Mouse (Mus musculus) spleen, adult 2 months (tissue): ENCODE data around the gene Sost.

ENCODE experiments used
- CTCF ChIP-seq: fragments of 200-500 bp; IDR thresholded peaks from 2 replicates; pipeline ENCODE4 v1.5.1; 2011; ENCODE audit warnings: mild to moderate bottlenecking, inconsistent platforms; ENCODE audit not compliant: insufficient read depth, insufficient read length, insufficient replicate concordance; ENCODE audit errors: extremely low read depth
- POLR2A ChIP-seq: fragments of 200-500 bp; IDR thresholded peaks from 2 replicates; pipeline ENCODE4 v1.6.1; 2011; ENCODE audit warnings: low read depth, low read length, inconsistent platforms

GRCm38 (mm10) chr11:101968791-101969190 is 2.0 kb upstream of the Sost start:
- peak; percentile 94; the same call in 1 of the 2 replicates for TF ChIP-seq CTCF
- TF ChIP-seq POLR2A: no peak
